32 mouse cellular contexts compared by ENCODE assay signal in the genomic region with DNA sequence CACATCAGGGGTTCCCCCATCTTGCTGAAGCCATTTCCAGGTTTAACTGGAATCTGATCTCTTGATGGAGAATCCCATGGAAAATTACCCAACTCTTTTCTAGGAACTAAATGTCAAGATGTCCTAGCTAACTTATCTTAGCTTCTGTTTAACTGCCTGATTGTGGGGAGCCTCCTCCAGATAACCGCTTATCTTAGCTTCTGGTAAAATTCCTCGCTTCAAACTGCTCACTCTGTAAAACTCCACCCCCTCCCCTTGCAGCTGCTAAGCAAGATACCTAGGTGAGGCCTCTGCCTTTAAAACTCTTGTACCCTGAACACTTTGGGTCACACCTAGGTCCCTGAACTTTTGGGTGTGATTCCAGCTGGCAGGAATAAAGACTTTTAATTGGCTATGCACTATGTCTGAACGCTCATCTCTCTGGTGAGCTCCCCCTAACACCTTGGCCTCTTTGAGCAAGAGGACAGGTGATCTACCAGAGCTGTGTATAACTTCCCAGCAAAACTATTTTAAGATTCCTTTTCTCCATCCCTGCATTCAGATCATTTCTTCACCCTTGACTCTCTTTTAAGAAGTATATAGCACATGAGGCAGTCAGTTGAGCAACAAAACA. TPM values are rescaled to one million over a fixed set of nuclear protein-coding genes. Genes with fewer than 3 reads are reported as not detected.
DNase-seq lines count a peak whose midpoint lies in the region; ATAC-seq and TF ChIP-seq lines count a peak whose summit lies in the region.
"Had no signal": no experiment of that assay in that cellular context is flagged by ENCODE, and none has a peak within 500 bp of the region (broad histone marks: within the 10 kb centered on the region; RNA-seq: fewer than 3 reads in every experiment).

No protein-coding gene starts in this region.

- no peaks in the 10 kb centered on the region for H3K27me3 ChIP-seq in stomach, embryonic 15.5 days (replicated peaks)
- no peaks in the 10 kb centered on the region for H3K27me3 ChIP-seq in stomach, postnatal 0 days (ENCODE audit: control insufficient read depth, insufficient read depth, low read length)
- H3K27me3 ChIP-seq in intestine, embryonic 16.5 days (replicated peaks; ENCODE audit: control insufficient read depth, insufficient read depth, low read length) = no peaks in the 10 kb centered on the region
- no peaks in the 10 kb centered on the region for H3K27me3 ChIP-seq in liver, embryonic 14.5 days (ENCODE audit: control insufficient read depth, insufficient read depth, low read length)
- no peaks in the 10 kb centered on the region for H3K27me3 ChIP-seq in midbrain, postnatal 0 days (ENCODE audit: insufficient read depth, low read length)
- H3K27me3 ChIP-seq: CH12.LX; megakaryocyte, embryonic 14.5 days; midbrain, embryonic 15.5 days; neural tube, embryonic 13.5 days had no signal

- TF ChIP-seq EP300 in stomach, postnatal 0 days (optimal IDR thresholded peaks at IDR 0.05) = no peak
- TF ChIP-seq EP300 in liver, embryonic 14.5 days (IDR thresholded peaks at IDR 0.05; ENCODE audit: low read depth) = peak; percentile 87

- ATAC-seq in stomach, embryonic 15.5 days (ENCODE audit: insufficient read depth, low FRiP score, low read depth) = peak; percentile 76; the same call in 1 of the 2 replicates
- ATAC-seq in stomach, postnatal 0 days (ENCODE audit: low FRiP score, low TSS enrichment) = no peak
- ATAC-seq in intestine, embryonic 16.5 days = peak; percentile 81
- ATAC-seq in liver, embryonic 14.5 days (ENCODE audit: insufficient read depth) = peak; percentile 87
- ATAC-seq in midbrain, postnatal 0 days (ENCODE audit: low FRiP score) = no peak
- ATAC-seq in frontal cortex, adult (ENCODE audit: low TSS enrichment) = no peak
- ATAC-seq: activated CD4-positive, CD25-positive, alpha-beta regulatory T cell, adult 4 months; forebrain, embryonic 14.5 days; midbrain, embryonic 15.5 days had no signal

- no peaks in the 10 kb centered on the region for H3K36me3 ChIP-seq in stomach, embryonic 15.5 days
- H3K36me3 ChIP-seq in stomach, postnatal 0 days (ENCODE audit: control insufficient read depth, insufficient read depth, low read length) = no peaks in the 10 kb centered on the region
- H3K36me3 ChIP-seq in intestine, embryonic 16.5 days (ENCODE audit: control insufficient read depth, insufficient read depth, low read length) = no peaks in the 10 kb centered on the region
- H3K36me3 ChIP-seq in liver, embryonic 14.5 days (replicated peaks; ENCODE audit: control insufficient read depth, insufficient read depth, low read depth) = no peaks in the 10 kb centered on the region
- no peaks in the 10 kb centered on the region for H3K36me3 ChIP-seq in midbrain, postnatal 0 days (ENCODE audit: insufficient read depth, low read length)
- H3K36me3 ChIP-seq: midbrain, embryonic 15.5 days; neural tube, embryonic 13.5 days had no signal

- no peak for TF ChIP-seq CTCF in stomach, postnatal 0 days (IDR thresholded peaks at IDR 0.05; ENCODE audit: low read depth)
- TF ChIP-seq CTCF in liver, embryonic 14.5 days (IDR thresholded peaks at IDR 0.05; ENCODE audit: low read depth) = no peak
- no peak for TF ChIP-seq CTCF in midbrain, postnatal 0 days (IDR thresholded peaks at IDR 0.05)

- no peak overlapping the region for H3K27ac ChIP-seq in stomach, embryonic 15.5 days
- H3K27ac ChIP-seq in stomach, postnatal 0 days (replicated peaks) = no peak overlapping the region
- H3K27ac ChIP-seq in intestine, embryonic 16.5 days (ENCODE audit: low read length) = no peak overlapping the region
- no peak overlapping the region for H3K27ac ChIP-seq in liver, embryonic 14.5 days
- H3K27ac ChIP-seq in midbrain, postnatal 0 days (ENCODE audit: low read depth, low read length) = no peak overlapping the region
- H3K27ac ChIP-seq: midbrain, embryonic 15.5 days; neural tube, embryonic 13.5 days had no signal

- H3K4me2 ChIP-seq in stomach, embryonic 15.5 days = no peak overlapping the region
- no peak overlapping the region for H3K4me2 ChIP-seq in stomach, postnatal 0 days (replicated peaks; ENCODE audit: low read depth)
- no peak overlapping the region for H3K4me2 ChIP-seq in intestine, embryonic 16.5 days (ENCODE audit: low read depth, low read length)
- H3K4me2 ChIP-seq in liver, embryonic 14.5 days (ENCODE audit: low read depth) = peak overlapping the region; percentile 39
- H3K4me2 ChIP-seq in midbrain, postnatal 0 days (ENCODE audit: low read depth, low read length, poor library complexity, severe bottlenecking) = no peak overlapping the region
- H3K4me2 ChIP-seq: heart, embryonic 11.5 days; midbrain, embryonic 15.5 days; neural tube, embryonic 13.5 days had no signal

- WGBS in stomach, embryonic 15.5 days = 51% methylated on average over 3 of the region's 3 CpGs
- WGBS in stomach, postnatal 0 days = 56% methylated on average over 3 of the region's 3 CpGs
- 51% methylated on average over 3 of the region's 3 CpGs for WGBS in intestine, embryonic 16.5 days
- 13% methylated on average over 3 of the region's 3 CpGs for WGBS in liver, embryonic 14.5 days (ENCODE audit: insufficient replicate concordance)
- WGBS in midbrain, postnatal 0 days = 83% methylated on average over 3 of the region's 3 CpGs

- DNase-seq in stomach, postnatal 0 days (ENCODE audit: low spot score) = no peak
- peak; percentile 57 to 66 (median 59) for DNase-seq in liver, embryonic 14.5 days (ENCODE audit: low read depth in 3 of 3, low spot score in 3 of 3)
- DNase-seq in yolk sac, embryonic 10.5 days (ENCODE audit: low spot score) = peak; percentile 30
- no peak for DNase-seq in thymus, postnatal 14 days
- no peak for DNase-seq in midbrain, postnatal 0 days (ENCODE audit: low spot score)
- DNase-seq: adrenal gland, postnatal 10 days; cerebellum, adult 11 months; cerebellum, postnatal 10 days; gastrocnemius, postnatal 10 days; kidney, adult 8-10 months; kidney, postnatal 10 days; lung, adult 2 months; right cerebral cortex, adult 18-20 months; right cerebral cortex, postnatal 4 days; thymus, adult 18-20 months had no signal

- H3K4me3 ChIP-seq in stomach, embryonic 15.5 days (replicated peaks) = no peak overlapping the region
- H3K4me3 ChIP-seq in stomach, postnatal 0 days (ENCODE audit: low read depth, low read length) = no peak overlapping the region
- H3K4me3 ChIP-seq in intestine, embryonic 16.5 days (ENCODE audit: low read length) = no peak overlapping the region
- no peak overlapping the region for H3K4me3 ChIP-seq in liver, embryonic 14.5 days (ENCODE audit: insufficient read depth in 1 of 2, low read depth in 2 of 2, low read length in 2 of 2)
- H3K4me3 ChIP-seq in midbrain, postnatal 0 days (ENCODE audit: low read depth, low read length) = no peak overlapping the region
- H3K4me3 ChIP-seq: megakaryocyte, embryonic 14.5 days; midbrain, embryonic 15.5 days; myocyte; neural tube, embryonic 13.5 days had no signal

- no peaks in the 10 kb centered on the region for H3K9me3 ChIP-seq in stomach, embryonic 15.5 days
- H3K9me3 ChIP-seq in stomach, postnatal 0 days (ENCODE audit: control insufficient read depth, low read length) = no peaks in the 10 kb centered on the region
- H3K9me3 ChIP-seq in intestine, embryonic 16.5 days (ENCODE audit: control insufficient read depth, low read length) = no peaks in the 10 kb centered on the region
- no peaks in the 10 kb centered on the region for H3K9me3 ChIP-seq in liver, embryonic 14.5 days (ENCODE audit: control insufficient read depth, low read length)
- H3K9me3 ChIP-seq in midbrain, postnatal 0 days (ENCODE audit: low read length) = no peaks in the 10 kb centered on the region
- H3K9me3 ChIP-seq: megakaryocyte, embryonic 14.5 days; midbrain, embryonic 15.5 days; neural tube, embryonic 13.5 days had no signal

- H3K9ac ChIP-seq in stomach, embryonic 15.5 days = no peak overlapping the region
- H3K9ac ChIP-seq in stomach, postnatal 0 days (ENCODE audit: low read length) = no peak overlapping the region
- H3K9ac ChIP-seq in intestine, embryonic 16.5 days (ENCODE audit: low read depth, low read length) = no peak overlapping the region
- H3K9ac ChIP-seq in liver, embryonic 14.5 days (replicated peaks) = no peak overlapping the region
- H3K9ac ChIP-seq in midbrain, postnatal 0 days (replicated peaks; ENCODE audit: low read length, poor library complexity, severe bottlenecking) = no peak overlapping the region
- H3K9ac ChIP-seq: midbrain, embryonic 15.5 days; neural tube, embryonic 13.5 days had no signal

- no peaks in the 10 kb centered on the region for H3K4me1 ChIP-seq in stomach, embryonic 15.5 days
- no peaks in the 10 kb centered on the region for H3K4me1 ChIP-seq in stomach, postnatal 0 days (replicated peaks; ENCODE audit: control insufficient read depth, insufficient read depth)
- no peaks in the 10 kb centered on the region for H3K4me1 ChIP-seq in intestine, embryonic 16.5 days (ENCODE audit: control insufficient read depth, insufficient read depth, low read length)
- H3K4me1 ChIP-seq in liver, embryonic 14.5 days (replicated peaks; ENCODE audit: control insufficient read depth in 2 of 2, insufficient read depth in 2 of 2, low read length in 1 of 2) = peaks cover 19 to 25% of the 10 kb centered on the region in 2 experiments
- no peaks in the 10 kb centered on the region for H3K4me1 ChIP-seq in midbrain, postnatal 0 days (ENCODE audit: insufficient read depth, low read length)
- H3K4me1 ChIP-seq: neural tube, embryonic 13.5 days had no signal

RNA-seq across cellular contexts. Expression of gene Cd55b, which starts 48.5 kb away (rescaled TPM):
- polyA plus RNA-seq in stomach, embryonic 15.5 days (2015; fragmentation: Nextera tagmentation; extraction: Ambion mirVana) = 0.27 TPM in 1 of 2 replicates, not detected in the other
- polyA plus RNA-seq in stomach, postnatal 0 days (2015; fragmentation: Nextera tagmentation; extraction: Ambion mirVana) = 0.42 and 0.58 TPM in 2 replicates
- polyA plus RNA-seq in intestine, embryonic 16.5 days (2015; fragmentation: Nextera tagmentation; extraction: Ambion mirVana) = not detected in 2 replicates
- not detected in 2 replicates for polyA plus RNA-seq in liver, embryonic 14.5 days (2012; rRNA removed)
- not detected in 2 replicates for polyA plus RNA-seq in liver, embryonic 14.5 days (2014; fragmentation: Nextera tagmentation; extraction: Ambion mirVana)
- total RNA-seq in midbrain, postnatal 0 days (2014; rRNA removed) = not detected in 2 replicates
- polyA plus RNA-seq in midbrain, postnatal 0 days (2015; fragmentation: Nextera tagmentation; extraction: Ambion mirVana) = not detected in 2 replicates
- total RNA-seq: CH12.LX; granulocyte monocyte progenitor cell, adult 5-6 weeks; layer of hippocampus, adult 18-20 months; layer of hippocampus, postnatal 25 days had no signal
- polyA plus RNA-seq: activated CD4-positive, CD25-positive, alpha-beta regulatory T cell, adult 4 months; forebrain, embryonic 14.5 days; heart, embryonic 11.5 days; heart, postnatal 0 days; hindbrain, embryonic 11.5 days; limb, embryonic 11.5 days; midbrain, embryonic 15.5 days; myocyte; neural tube, embryonic 13.5 days had no signal

Comparison
In these comparisons a context has a peak if more than half of its experiments do, and no peak if none do; other contexts are left out.
1. ATAC-seq: peak in stomach, embryonic 15.5 days (single experiment), intestine, embryonic 16.5 days (single experiment) and liver, embryonic 14.5 days (single experiment); none in stomach, postnatal 0 days (single experiment), midbrain, postnatal 0 days (single experiment) and frontal cortex, adult (single experiment).
2. DNase-seq: peak in liver, embryonic 14.5 days (3 of 3) and yolk sac, embryonic 10.5 days (single experiment); none in stomach, postnatal 0 days (single experiment), thymus, postnatal 14 days (single experiment) and midbrain, postnatal 0 days (single experiment).